Mouse (Mus musculus): ENCODE measurements around the gene Iqgap2.
A peak's percentile ranks its signal among the peaks of the same experiment; 100 is the strongest.

The Iqgap2 gene

GRCm38 (mm10) chr13:95774966-95775696 lies 116.6 kb downstream of the Iqgap2 start:
- DNase-seq: no peak

- DNase-seq: peak; percentile 62
Observed at GRCm38 (mm10) chr13:95765017-95765416, 126.7 kb downstream of the Iqgap2 start.

DNA sequence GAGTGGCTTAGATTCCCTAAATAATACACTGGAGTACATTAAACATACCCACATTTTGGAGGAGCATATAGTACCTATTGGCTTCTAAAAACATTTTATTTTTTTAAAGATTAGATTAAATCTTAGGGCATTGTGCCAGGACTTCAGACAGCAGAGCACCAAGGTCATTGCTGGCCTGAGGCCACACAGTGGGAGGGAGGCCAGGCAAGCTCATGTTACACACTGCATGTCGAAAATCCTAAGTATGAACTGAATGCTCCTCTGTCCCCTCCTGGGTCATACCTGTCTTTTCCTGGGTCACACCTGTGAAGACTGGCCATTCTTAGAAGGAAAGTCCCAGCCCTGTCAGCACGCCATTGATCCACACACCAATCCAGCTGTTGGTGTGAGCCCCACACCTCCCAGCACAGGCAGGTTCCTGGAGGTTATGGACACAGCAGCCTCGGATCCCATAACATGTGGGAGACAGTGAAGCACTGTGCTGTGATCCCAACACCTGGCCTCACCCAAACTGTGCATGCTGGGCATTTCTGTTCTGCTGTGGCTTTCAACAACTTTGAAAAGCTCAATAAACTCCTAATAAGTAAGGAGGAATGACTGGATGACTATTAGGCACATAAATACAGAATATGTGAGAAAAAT lies 127.7 kb downstream of the Iqgap2 start:
- no peak for DNase-seq

DNA sequence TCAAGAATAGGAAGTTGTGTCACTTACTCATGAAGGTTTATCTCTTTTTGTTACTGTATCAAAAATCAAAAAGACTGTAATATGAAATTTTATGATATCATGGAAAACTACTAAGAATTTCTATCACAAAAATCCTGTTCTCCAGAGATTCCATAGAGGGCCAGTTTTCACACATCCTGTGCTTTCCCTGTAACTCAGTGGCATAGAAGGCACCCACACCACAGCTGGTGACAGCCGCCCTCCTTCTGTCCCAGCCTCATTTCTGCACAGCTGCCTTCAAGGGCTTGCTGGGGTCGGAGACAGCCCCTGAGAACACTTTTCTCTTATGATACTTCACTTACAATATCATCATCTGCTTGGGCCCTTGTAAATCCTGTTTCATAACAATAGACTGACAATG lies 131.9 kb downstream of the Iqgap2 start:
- DNase-seq: no peak

DNA sequence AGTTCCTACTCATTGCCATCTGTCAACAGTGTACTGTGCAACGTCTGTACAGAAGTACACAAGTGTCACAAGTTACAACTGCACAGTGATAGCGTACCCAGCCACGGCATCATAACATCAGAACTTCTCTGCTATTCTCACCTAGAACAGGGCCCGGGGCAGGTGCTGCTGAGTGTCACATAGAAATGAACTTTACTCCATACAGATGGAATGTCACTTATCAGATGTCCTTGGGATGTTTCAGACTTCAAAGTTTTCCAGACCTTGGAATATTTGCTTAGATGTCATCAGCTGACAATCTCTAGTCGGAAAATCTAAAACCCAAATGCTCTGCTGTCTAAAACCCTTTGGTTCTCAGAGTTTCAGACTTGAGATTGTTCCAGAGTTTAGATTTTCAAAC lies 137.4 kb downstream of the Iqgap2 start:
- no peak for DNase-seq

DNA sequence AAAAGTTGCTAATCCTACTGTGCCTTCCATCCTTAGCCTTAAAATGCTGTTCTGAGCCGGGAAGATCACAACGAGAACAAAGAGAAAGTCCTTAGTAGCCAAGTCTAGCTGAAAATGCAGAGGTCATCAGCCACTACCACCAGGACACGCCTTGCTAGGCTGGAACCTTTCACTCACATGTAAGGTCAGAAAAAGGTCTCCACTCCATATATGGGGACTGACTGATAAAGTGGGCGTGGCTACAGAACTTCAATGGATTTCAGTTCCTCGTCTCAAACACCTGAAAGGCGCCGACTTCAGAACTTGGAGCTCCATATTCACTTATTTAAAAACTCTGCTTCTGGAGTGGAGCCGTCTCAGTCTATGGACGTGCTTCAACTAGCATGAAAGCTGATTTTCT lies 139.3 kb downstream of the Iqgap2 start:
- DNase-seq: no peak

DNA sequence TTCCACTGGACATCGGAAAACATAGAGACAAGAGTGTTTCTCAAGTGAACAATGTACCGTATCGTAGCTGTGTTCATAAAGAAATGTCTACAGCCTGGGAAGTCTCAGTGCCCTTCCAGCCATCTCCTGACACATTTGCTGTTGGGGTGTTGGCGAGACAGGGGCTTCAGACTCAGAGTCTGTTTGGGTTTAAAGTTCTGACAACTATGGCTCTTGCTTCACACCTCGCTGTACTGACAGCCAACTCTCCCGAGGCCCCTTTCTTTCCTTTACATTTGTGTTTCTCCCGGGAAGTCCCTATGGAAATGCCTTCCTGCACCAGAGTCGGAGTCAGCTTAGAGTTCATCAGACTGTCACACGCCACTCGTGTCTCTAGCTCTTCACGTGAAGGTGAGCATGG lies 144.2 kb downstream of the Iqgap2 start:
- DNase-seq: no peak

GRCm38 (mm10) chr13:95747101-95747500 lies 144.6 kb downstream of the Iqgap2 start:
- DNase-seq: no peak

GRCm38 (mm10) chr13:95746509-95746908 lies 145.2 kb downstream of the Iqgap2 start:
- DNase-seq: peak; percentile 75

DNA sequence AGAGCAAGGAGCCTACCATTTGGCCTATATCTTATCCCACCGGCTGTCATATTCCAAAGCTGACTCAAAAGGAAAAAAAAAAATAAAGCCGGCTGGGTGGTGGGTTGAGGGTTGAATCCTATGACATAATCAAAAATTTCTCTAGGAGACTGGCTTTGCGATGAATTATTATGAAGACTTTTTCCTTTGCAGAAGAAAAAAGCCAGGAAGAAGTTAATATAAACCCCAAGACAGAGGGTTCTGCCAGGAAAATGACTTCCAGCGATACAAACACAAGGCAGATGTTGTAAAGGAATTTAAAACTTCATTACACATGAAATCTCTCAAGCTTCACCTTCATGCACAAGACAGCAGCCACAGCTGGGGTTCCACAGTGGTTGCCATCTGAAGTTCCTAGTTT lies 146.3 kb downstream of the Iqgap2 start:
- no peak for DNase-seq

DNA sequence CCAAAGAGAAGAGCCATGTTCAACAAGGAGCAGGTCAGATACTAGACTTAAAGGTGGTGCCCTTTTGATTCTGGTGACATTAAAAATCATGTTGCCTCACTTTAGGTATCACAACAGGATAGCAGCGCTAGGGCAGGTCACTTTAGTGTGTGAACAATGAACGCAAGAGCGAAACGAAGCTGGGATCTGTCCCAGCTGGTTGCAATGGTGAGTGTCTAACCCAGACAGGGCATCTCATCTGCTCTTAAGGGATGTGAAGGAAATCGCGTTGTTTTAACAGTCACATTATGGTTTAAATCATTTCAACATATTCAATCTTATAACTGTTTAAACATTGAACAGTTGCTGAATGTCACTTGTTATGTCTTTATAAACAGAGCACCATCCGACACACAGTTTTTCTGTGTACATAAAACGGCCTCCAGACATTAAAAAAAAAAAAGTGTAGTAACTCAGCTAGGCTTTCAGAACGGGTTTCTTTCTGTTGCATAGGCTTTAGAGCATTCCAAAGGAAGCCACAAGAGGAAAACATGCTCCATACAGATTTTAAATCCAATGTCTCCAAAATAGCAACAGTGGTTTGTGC lies 148.7 kb downstream of the Iqgap2 start:
- DNase-seq: no peak

GRCm38 (mm10) chr13:95741813-95742689 lies 149.7 kb downstream of the Iqgap2 start:
- DNase-seq: no peak

DNA sequence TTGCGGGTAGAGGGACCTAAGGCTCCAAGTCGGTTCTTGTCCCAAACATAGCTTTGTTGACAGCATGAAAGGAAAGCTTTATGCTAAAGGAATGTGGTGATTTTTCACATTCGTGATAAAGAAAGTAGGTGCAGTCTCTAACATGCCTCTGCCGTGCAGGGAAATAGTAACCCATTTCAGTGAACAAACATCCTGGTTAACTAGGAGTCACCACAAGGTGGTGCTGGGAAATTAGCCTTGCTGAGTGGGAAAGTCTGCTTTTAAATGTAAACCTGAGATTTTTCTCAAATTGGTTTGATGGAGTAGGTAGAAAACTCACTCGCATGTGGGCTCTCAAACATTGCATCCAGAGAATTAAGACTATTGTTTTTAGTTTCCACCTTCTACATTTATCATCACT lies 152.1 kb downstream of the Iqgap2 start:
- DNase-seq: peak; percentile 7

DNA sequence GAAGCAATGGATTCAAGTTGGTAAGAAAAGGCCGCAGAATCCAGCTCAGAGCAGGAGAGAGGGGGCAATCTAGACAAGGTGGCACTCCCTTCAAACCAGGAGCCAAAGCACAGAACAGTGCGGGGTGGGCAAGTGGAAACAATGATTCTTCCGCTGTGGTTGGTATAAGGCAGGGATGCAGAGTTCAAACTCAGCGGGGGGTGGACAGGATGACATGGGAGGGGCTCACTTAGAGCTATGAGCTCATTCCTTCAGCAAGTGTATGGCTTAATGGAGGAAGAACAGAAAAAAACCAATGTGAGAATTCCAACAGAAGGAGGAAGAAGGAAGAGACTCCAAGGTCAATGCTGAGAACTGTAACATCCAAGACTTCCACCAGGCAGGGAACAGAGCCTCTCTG lies 161.2 kb downstream of the Iqgap2 start:
- no peak for DNase-seq

GRCm38 (mm10) chr13:95719320-95720232 lies 172.1 kb downstream of the Iqgap2 start:
- peak; percentile 62 for DNase-seq

GRCm38 (mm10) chr13:95715356-95715755 lies 176.4 kb downstream of the Iqgap2 start:
- no peak for DNase-seq

- DNase-seq: no peak
Observed at GRCm38 (mm10) chr13:95714271-95714975, 177.3 kb downstream of the Iqgap2 start.

- DNase-seq: peak; percentile 14
Observed at GRCm38 (mm10) chr13:95712570-95713268, 179.0 kb downstream of the Iqgap2 start.

DNA sequence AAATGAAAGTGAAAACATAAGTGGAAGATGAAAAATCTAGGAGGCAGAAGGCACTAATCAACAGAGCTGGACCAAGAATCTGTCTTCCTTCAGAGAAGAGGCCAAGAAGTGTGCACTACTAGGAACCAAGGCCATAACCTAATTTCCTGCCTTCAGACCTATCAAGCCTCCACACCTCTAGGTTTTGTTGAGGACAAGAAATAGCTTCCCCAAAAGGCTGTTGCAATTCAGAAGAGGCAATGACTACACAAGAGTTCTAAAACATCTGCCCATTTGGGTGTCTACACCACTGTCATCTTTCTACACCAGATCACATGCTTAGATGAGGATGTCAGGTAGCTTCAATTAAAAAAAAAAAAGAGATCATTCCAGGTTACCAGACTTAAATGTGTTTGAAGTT lies 179.7 kb downstream of the Iqgap2 start:
- DNase-seq: no peak

DNA sequence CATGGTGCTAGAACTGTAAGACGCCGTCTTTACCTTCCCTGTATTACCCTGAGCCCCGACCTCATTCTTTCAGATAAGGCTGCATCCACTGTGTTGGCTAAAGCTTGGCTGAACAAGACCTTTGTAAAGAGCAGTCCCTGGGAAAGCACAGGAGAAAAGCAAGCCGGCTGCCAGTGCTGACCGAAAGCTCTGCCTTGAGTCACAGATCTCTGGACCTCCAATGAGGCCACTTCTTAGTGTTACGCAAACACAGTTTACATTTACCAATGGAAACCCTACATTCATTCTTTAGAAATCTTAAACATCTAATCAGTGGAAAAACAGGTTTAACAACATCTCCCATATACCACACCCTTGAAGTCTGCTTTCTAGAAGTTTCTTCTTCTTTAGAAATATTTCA lies 186.1 kb downstream of the Iqgap2 start:
- DNase-seq: no peak

DNA sequence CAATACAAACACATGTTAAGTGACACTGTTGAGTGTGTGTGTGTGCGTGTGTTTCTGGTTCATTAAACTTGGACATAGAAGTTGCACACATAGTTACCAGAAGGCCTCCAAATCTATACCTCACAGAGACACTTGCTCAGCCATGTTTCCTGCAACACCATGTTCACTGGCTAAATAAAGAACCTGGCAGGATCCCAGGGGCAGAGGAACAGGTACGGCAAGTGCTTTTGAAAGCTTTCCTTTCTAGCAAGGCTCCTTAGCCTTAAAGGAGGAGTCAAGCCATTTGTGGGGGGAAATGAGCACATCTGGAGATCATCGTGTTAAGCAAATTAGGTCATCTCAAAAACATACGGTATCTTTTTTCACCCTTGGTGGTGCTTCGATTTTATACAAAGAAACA lies 188.3 kb downstream of the Iqgap2 start:
- no peak for DNase-seq

Measured in thymus, postnatal 25 days (tissue).